Mouse (Mus musculus): Measurements from ENCODE around the gene Cog7. TPM values are rescaled to one million over a fixed set of nuclear protein-coding genes. Genes with fewer than 3 reads are reported as not detected.

Gene Cog7
- polyA plus RNA-seq, 1 experiment from 2014 or later = 26.1 TPM

DNA sequence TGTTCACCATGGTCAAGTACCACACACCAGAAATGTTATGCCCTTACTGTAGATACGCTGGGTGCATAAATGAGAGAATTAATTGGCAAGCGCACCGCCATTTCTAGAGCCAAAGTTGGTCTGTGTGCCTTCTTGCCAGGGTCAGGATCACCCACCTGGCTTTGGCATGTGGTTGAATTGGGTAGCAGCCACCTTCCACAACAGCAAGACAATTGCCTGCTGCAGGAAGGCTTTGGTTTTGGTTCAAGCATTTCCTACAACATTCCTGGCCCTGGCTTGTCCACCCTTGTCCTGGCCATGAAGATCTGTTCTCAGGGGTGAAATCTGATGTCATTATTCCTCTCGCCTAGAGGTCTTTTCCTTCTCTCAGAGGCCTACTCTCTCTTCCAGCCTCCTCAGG, 30.9 kb upstream of the Cog7 start:
- Histone ChIP-seq H3K27ac (ENCODE audit: low read length) (no peak overlapping the region), H3K4me1 (replicated peaks; ENCODE audit: control insufficient read depth, insufficient read depth, low read length) (peaks cover 4% of the 10 kb centered on the region; the same call in 1 of the 2 replicates), H3K4me2 (ENCODE audit: low read depth, low read length) (no peak overlapping the region), H3K9me3 (ENCODE audit: control insufficient read depth, low read length) (no peaks in the 10 kb centered on the region), H3K9ac (ENCODE audit: low read length) (no peak overlapping the region), H3K4me3 (ENCODE audit: low read length) (no peak overlapping the region), H3K36me3 (ENCODE audit: control insufficient read depth, insufficient read depth, low read length) (peaks cover 7% of the 10 kb centered on the region; the same call in 1 of the 2 replicates), H3K27me3 (ENCODE audit: control insufficient read depth, insufficient read depth, low read depth, low read length) (no peaks in the 10 kb centered on the region)
- no peak for ATAC-seq (ENCODE audit: low read depth)
- 94% methylated on average over 4 of the region's 4 CpGs for WGBS

DNA sequence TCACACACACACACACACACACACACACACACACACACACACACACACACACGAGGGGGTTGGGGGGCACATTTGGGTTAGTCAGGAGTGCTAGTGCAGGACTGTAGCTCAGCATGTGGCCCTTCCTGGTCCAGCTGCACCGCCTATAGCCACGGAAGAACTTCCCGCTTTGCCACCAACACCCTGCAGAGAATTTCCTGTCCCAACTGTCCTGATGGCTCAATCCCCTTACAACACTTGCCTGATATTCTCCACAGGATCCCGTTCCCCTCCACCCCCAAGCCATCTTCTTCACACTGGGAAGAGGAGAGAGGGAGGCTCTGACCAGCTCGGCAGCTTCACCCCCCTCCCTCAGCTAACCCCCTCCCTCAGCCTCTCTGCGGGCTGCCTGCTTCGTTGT, 18.9 kb upstream of the Cog7 start:
- Histone ChIP-seq H3K4me2 (ENCODE audit: low read depth, low read length) (no peak overlapping the region), H3K4me3 (ENCODE audit: low read length) (no peak overlapping the region), H3K9ac (ENCODE audit: low read length) (no peak overlapping the region), H3K27me3 (ENCODE audit: control insufficient read depth, insufficient read depth, low read depth, low read length) (no peaks in the 10 kb centered on the region), H3K9me3 (ENCODE audit: control insufficient read depth, low read length) (no peaks in the 10 kb centered on the region), H3K36me3 (ENCODE audit: control insufficient read depth, insufficient read depth, low read length) (peaks cover 34% of the 10 kb centered on the region), H3K27ac (ENCODE audit: low read length) (no peak overlapping the region), H3K4me1 (replicated peaks; ENCODE audit: control insufficient read depth, insufficient read depth, low read length) (no peaks in the 10 kb centered on the region)
- no peak for ATAC-seq (ENCODE audit: low read depth)
- WGBS = 75% methylated on average over 8 of the region's 8 CpGs

DNA sequence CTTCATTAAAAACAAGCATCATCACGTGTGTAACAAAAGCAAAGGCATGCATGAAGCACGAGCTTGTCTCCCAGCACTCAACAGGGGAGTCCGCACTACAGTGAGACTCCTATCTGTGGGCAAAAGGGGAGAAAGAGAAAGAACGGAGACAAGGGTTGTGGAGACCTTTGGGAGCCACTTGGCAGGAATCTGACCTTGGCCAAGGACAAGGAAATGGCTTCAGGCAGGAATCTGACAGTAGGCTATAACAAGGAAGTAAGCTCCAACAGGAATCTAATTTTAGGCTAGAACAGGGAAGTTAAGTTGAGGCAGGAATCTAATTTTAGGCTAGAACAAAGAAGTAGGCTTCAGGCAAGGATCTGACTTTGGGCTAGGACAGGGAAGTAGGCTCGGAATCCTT, 14.4 kb upstream of the Cog7 start:
- Histone ChIP-seq H3K27ac (ENCODE audit: low read length) (no peak overlapping the region), H3K9me3 (ENCODE audit: control insufficient read depth, low read length) (no peaks in the 10 kb centered on the region), H3K4me3 (ENCODE audit: low read length) (no peak overlapping the region), H3K4me2 (ENCODE audit: low read depth, low read length) (no peak overlapping the region), H3K27me3 (ENCODE audit: control insufficient read depth, insufficient read depth, low read depth, low read length) (no peaks in the 10 kb centered on the region), H3K4me1 (replicated peaks; ENCODE audit: control insufficient read depth, insufficient read depth, low read length) (no peaks in the 10 kb centered on the region), H3K36me3 (ENCODE audit: control insufficient read depth, insufficient read depth, low read length) (peaks cover 42% of the 10 kb centered on the region), H3K9ac (ENCODE audit: low read length) (no peak overlapping the region)
- 84% methylated on average over 5 of the region's 5 CpGs for WGBS
- ATAC-seq (ENCODE audit: low read depth) = no peak

DNA sequence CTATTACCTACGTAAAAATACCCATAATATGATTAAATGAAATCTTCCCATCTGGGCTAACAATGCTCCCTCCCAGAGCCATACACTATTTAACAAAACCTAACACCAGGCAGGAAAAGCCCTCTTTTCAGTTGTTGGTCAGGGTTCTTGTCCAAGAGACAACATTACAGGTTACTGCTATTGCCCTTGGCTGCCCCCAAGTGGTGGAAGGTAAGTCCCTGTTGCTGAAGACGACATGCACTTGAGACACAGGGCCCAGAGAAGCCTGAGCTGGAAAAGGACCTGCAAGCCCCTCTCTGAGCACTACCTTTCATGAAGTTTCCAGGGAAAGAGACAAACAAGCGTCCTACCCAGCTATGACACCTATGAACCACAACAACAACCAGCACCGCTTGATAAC, 6.5 kb downstream of the Cog7 start:
- Histone ChIP-seq H3K9ac (ENCODE audit: low read length) (no peak overlapping the region), H3K36me3 (ENCODE audit: control insufficient read depth, insufficient read depth, low read length) (peaks cover 7% of the 10 kb centered on the region; the same call in 1 of the 2 replicates), H3K27me3 (ENCODE audit: control insufficient read depth, insufficient read depth, low read depth, low read length) (no peaks in the 10 kb centered on the region), H3K9me3 (ENCODE audit: control insufficient read depth, low read length) (no peaks in the 10 kb centered on the region), H3K27ac (ENCODE audit: low read length) (no peak overlapping the region), H3K4me1 (replicated peaks; ENCODE audit: control insufficient read depth, insufficient read depth, low read length) (no peaks in the 10 kb centered on the region), H3K4me3 (ENCODE audit: low read length) (no peak overlapping the region), H3K4me2 (ENCODE audit: low read depth, low read length) (no peak overlapping the region)
- 62% methylated on average over 4 of the region's 4 CpGs for WGBS
- ATAC-seq (ENCODE audit: low read depth) = no peak

DNA sequence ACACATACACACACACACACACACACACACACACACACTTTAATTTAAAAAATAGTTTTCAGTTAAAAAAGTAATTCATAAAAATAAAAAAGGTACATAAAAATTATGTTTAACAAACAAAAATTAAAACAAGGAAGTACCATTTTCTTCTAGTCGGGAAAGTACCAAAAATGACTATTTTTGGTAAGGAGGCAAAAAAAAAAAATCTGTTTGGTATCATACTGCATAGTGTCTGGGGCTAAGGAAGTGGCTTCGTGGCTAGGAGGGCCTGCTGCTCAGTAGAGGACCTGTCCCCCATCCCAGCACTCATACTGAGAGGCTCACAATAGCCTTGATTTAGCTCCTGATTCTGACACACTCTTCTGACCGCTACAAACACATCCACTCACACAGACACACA, 9.8 kb downstream of the Cog7 start:
- no peaks in the 10 kb centered on the region for H3K4me1 ChIP-seq (replicated peaks; ENCODE audit: control insufficient read depth, insufficient read depth, low read length)
- ATAC-seq (ENCODE audit: low read depth) = no peak
- no peak overlapping the region for H3K27ac ChIP-seq (ENCODE audit: low read length)
- no peaks in the 10 kb centered on the region for H3K9me3 ChIP-seq (ENCODE audit: control insufficient read depth, low read length)
- no peak overlapping the region for H3K9ac ChIP-seq (ENCODE audit: low read length)
- H3K36me3 ChIP-seq (ENCODE audit: control insufficient read depth, insufficient read depth, low read length) = peaks cover 9% of the 10 kb centered on the region; the same call in 1 of the 2 replicates
- 81% methylated on average over 3 of the region's 3 CpGs for WGBS
- no peak overlapping the region for H3K4me2 ChIP-seq (ENCODE audit: low read depth, low read length)
- H3K27me3 ChIP-seq (ENCODE audit: control insufficient read depth, insufficient read depth, low read depth, low read length) = no peaks in the 10 kb centered on the region
- H3K4me3 ChIP-seq (ENCODE audit: low read length) = no peak overlapping the region

DNA sequence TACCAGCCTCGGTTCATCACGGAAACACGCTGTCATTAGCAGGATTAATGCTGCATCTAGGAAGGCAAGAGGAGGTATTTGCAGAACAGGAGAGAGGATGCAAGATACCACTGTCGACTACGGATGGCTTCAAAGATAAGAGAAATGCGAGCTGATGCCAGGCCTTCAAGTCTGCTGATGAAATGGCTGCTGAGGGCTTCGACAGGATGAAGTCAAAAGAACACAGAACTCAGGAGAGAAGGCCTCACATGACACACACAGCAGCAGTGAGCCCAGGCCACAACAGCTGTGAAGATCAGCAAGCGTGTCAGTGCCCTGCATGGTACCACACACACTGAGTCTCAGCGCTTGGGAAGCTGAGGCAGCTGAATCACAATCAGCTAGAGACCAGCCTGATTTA, 11.3 kb downstream of the Cog7 start:
- H3K9me3 ChIP-seq (ENCODE audit: control insufficient read depth, low read length) = no peaks in the 10 kb centered on the region
- H3K27me3 ChIP-seq (ENCODE audit: control insufficient read depth, insufficient read depth, low read depth, low read length) = no peaks in the 10 kb centered on the region
- no peak overlapping the region for H3K9ac ChIP-seq (ENCODE audit: low read length)
- no peak overlapping the region for H3K4me2 ChIP-seq (ENCODE audit: low read depth, low read length)
- H3K36me3 ChIP-seq (ENCODE audit: control insufficient read depth, insufficient read depth, low read length) = peaks cover 5% of the 10 kb centered on the region; the same call in 1 of the 2 replicates
- H3K27ac ChIP-seq (ENCODE audit: low read length) = no peak overlapping the region
- no peak overlapping the region for H3K4me3 ChIP-seq (ENCODE audit: low read length)
- no peak for ATAC-seq (ENCODE audit: low read depth)
- WGBS = 75% methylated on average over 9 of the region's 9 CpGs
- H3K4me1 ChIP-seq (replicated peaks; ENCODE audit: control insufficient read depth, insufficient read depth, low read length) = no peaks in the 10 kb centered on the region

DNA sequence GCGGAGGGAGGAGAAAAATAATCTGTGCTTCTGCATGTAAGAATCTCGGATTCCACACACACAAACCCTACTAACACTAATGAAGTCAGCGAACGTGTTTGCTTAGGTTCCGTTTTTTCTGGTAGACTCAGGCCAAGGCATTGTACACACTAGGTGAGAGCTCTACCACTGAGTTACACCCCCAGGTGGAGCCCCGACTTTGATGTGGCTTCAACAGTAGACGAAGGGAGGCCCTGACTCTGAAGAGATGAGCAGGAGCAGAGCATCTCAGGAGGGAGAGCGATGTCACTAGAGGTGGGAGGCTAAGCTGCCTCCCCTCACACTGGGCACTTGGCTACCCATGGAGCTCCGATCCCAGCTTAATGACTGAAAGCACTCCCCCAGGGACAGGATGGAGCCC, 12.7 kb downstream of the Cog7 start:
- 81% methylated on average over 9 of the region's 9 CpGs for WGBS
- H3K9me3 ChIP-seq (ENCODE audit: control insufficient read depth, low read length) = no peaks in the 10 kb centered on the region

DNA sequence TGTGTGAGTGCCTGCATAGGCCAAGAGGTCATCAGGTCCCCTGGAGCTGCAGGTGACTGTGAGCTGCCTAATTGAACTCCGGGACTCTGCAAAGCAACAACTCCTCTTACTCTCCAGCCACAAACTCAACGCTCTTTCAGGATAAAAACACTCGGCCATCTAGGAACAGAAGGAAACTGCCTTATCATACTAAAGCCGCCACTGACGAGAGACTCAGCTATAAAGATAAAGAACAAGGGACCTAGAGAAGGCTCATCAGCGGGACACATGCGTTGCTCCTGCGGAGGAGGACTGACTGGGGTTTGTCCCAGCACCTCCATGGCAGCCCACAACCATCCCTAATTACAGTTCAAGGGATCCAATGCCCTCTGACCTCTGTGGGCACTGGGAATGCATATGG, 13.3 kb downstream of the Cog7 start:
- no peak for ATAC-seq (ENCODE audit: low read depth)
- H3K4me3 ChIP-seq (ENCODE audit: low read length) = no peak overlapping the region
- 71% methylated on average over 8 of the region's 8 CpGs for WGBS

More for the DNA sequence above, 12.7 kb downstream of the Cog7 start:
- Histone ChIP-seq H3K4me1 (replicated peaks; ENCODE audit: control insufficient read depth, insufficient read depth, low read length) (no peaks in the 10 kb centered on the region), H3K4me2 (ENCODE audit: low read depth, low read length) (no peak overlapping the region), H3K27me3 (ENCODE audit: control insufficient read depth, insufficient read depth, low read depth, low read length) (no peaks in the 10 kb centered on the region), H3K36me3 (ENCODE audit: control insufficient read depth, insufficient read depth, low read length) (peaks cover 8% of the 10 kb centered on the region), H3K9ac (ENCODE audit: low read length) (no peak overlapping the region), H3K4me3 (ENCODE audit: low read length) (no peak overlapping the region), H3K27ac (ENCODE audit: low read length) (no peak overlapping the region)
- ATAC-seq (ENCODE audit: low read depth) = no peak

DNA sequence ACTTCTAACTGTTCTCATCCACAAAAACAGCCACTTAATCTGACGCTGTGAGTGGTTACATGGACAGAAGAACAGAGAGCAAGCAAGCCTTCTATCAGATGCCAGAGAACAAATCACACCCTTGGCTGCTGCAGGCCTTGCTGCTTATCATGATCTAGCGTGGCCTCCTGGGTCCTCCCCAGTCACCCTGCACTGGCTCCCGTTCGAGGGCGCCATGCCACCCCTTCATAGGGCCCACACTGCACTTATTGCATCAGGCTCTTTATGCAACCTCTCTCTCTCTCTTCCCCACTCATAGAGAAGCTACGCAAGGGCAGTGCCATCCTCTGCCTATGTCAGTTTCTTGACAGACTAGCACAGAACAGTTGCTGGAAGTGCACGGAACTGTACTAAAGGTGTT, 15.3 kb downstream of the Cog7 start:
- Histone ChIP-seq H3K27me3 (ENCODE audit: control insufficient read depth, insufficient read depth, low read depth, low read length) (no peaks in the 10 kb centered on the region), H3K4me1 (replicated peaks; ENCODE audit: control insufficient read depth, insufficient read depth, low read length) (no peaks in the 10 kb centered on the region), H3K4me2 (ENCODE audit: low read depth, low read length) (no peak overlapping the region), H3K4me3 (ENCODE audit: low read length) (no peak overlapping the region), H3K9ac (ENCODE audit: low read length) (no peak overlapping the region), H3K27ac (ENCODE audit: low read length) (no peak overlapping the region), H3K36me3 (ENCODE audit: control insufficient read depth, insufficient read depth, low read length) (peaks cover 12% of the 10 kb centered on the region), H3K9me3 (ENCODE audit: control insufficient read depth, low read length) (no peaks in the 10 kb centered on the region)
- WGBS = 87% methylated on average over 7 of the region's 7 CpGs
- no peak for ATAC-seq (ENCODE audit: low read depth)

More for the DNA sequence above, 13.3 kb downstream of the Cog7 start:
- Histone ChIP-seq H3K9me3 (ENCODE audit: control insufficient read depth, low read length) (no peaks in the 10 kb centered on the region), H3K4me2 (ENCODE audit: low read depth, low read length) (no peak overlapping the region), H3K27me3 (ENCODE audit: control insufficient read depth, insufficient read depth, low read depth, low read length) (no peaks in the 10 kb centered on the region), H3K36me3 (ENCODE audit: control insufficient read depth, insufficient read depth, low read length) (peaks cover 8% of the 10 kb centered on the region), H3K4me1 (replicated peaks; ENCODE audit: control insufficient read depth, insufficient read depth, low read length) (no peaks in the 10 kb centered on the region), H3K9ac (ENCODE audit: low read length) (no peak overlapping the region), H3K27ac (ENCODE audit: low read length) (no peak overlapping the region)

DNA sequence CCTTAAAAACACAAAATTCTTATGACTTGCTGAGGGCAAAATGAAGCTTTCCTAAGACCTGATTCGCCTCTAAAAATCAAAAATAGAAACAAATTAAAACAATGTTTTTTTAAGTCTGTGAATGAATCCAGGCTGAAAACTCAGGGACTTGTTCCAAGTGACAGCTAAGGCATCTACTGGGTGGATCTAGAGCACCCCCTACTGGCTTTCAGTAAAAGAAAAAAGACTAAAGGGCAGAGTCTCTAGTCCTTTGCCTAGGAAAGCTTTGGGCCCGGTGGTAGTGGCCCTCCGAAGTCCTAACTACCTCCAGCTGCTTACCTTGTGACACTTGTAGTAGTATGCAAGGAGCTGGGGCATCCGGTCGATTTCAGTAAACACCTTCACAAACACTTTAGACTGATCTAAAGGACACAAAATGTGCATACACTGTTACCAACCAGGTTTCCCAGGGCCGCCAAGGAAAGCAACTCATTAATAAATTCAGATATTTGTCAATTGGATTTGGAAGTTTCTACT, 17.6 kb downstream of the Cog7 start:
- Histone ChIP-seq H3K4me1 (replicated peaks; ENCODE audit: control insufficient read depth, insufficient read depth, low read length) (no peaks in the 10 kb centered on the region), H3K9ac (ENCODE audit: low read length) (no peak overlapping the region), H3K27me3 (ENCODE audit: control insufficient read depth, insufficient read depth, low read depth, low read length) (no peaks in the 10 kb centered on the region), H3K4me2 (ENCODE audit: low read depth, low read length) (no peak overlapping the region), H3K9me3 (ENCODE audit: control insufficient read depth, low read length) (no peaks in the 10 kb centered on the region), H3K27ac (ENCODE audit: low read length) (no peak overlapping the region), H3K36me3 (ENCODE audit: control insufficient read depth, insufficient read depth, low read length) (peaks cover 11% of the 10 kb centered on the region), H3K4me3 (ENCODE audit: low read length) (no peak overlapping the region)
- WGBS = 56% methylated on average over 6 of the region's 6 CpGs
- no peak for ATAC-seq (ENCODE audit: low read depth)

All from lung, embryonic 16.5 days (tissue).